Mouse (Mus musculus) ES-Bruce4 (cell line): ENCODE data around the gene Fam222b. TPM values are rescaled to one million over a fixed set of nuclear protein-coding genes. Genes with fewer than 3 reads are reported as not detected.

Source experiments
- H3K27ac ChIP-seq: 2 replicates; pipeline ENCODE4 v1.5.1; 2012; ENCODE audit warnings: low read length, inconsistent platforms; ENCODE audit not compliant: insufficient read depth
- H3K27me3 ChIP-seq: 2 replicates; pipeline ENCODE4 v1.6.1; 2012; ENCODE audit warnings: mild to moderate bottlenecking, low read length, inconsistent platforms; ENCODE audit not compliant: control insufficient read depth, poor library complexity, insufficient read depth, severe bottlenecking
- H3K36me3 ChIP-seq: 2 replicates; pipeline ENCODE4 v1.6.1; 2012; ENCODE audit warnings: inconsistent platforms, mild to moderate bottlenecking, low read length, moderate library complexity; ENCODE audit not compliant: control insufficient read depth, poor library complexity, insufficient read depth, severe bottlenecking
- H3K4me1 ChIP-seq: one replicate; pipeline ENCODE4 v1.8.1; 2011; ENCODE audit warnings: low read length; ENCODE audit not compliant: control insufficient read depth, insufficient read depth
- H3K4me3 ChIP-seq: 2 replicates; pipeline ENCODE4 v1.5.1; 2011; ENCODE audit warnings: low read depth, mild to moderate bottlenecking, low read length
- H3K9ac ChIP-seq: 2 replicates; pipeline ENCODE4 v1.6.1; 2012; ENCODE audit warnings: low read depth, mild to moderate bottlenecking, inconsistent platforms; ENCODE audit not compliant: poor library complexity, severe bottlenecking
- H3K9me3 ChIP-seq: replicated peaks from 2 replicates; pipeline ENCODE4 v1.6.1; 2012; ENCODE audit warnings: mild to moderate bottlenecking, low read length, inconsistent platforms; ENCODE audit not compliant: control insufficient read depth, poor library complexity, insufficient read depth, severe bottlenecking
- CTCF ChIP-seq: IDR thresholded peaks from one replicate; pipeline ENCODE4 v1.8.1; 2011; ENCODE audit warnings: low read depth, low read length
- EP300 ChIP-seq: IDR thresholded peaks from 2 replicates; pipeline ENCODE4 v1.6.1; 2011; ENCODE audit warnings: low read depth, low read length; ENCODE audit not compliant: insufficient read depth
- POLR2A ChIP-seq: IDR thresholded peaks from one replicate; pipeline ENCODE4 v1.8.1; 2011; ENCODE audit warnings: low read length; ENCODE audit not compliant: insufficient read depth
- polyA plus RNA-seq: library from polyadenylated mRNA; stranded (reverse); fragments of >200 nt; gene quantifications from 2 replicates; pipeline ENCODE4 v1.2.4, GENCODE M21; 2011; ENCODE audit warnings: low read depth; ENCODE audit not compliant: missing spikeins, insufficient read depth, insufficient read length

Gene Fam222b
- polyA plus RNA-seq, 1 experiment: 17.5 TPM

GRCm38 (mm10) chr11:78177903-78178858, 83.7 kb downstream of the Fam222b start:
- peak overlapping the region; percentile 90 for H3K27ac ChIP-seq
- H3K9ac ChIP-seq: peak overlapping the region; percentile 89
- H3K36me3 ChIP-seq: peaks cover 39% of the 10 kb centered on the region
- no peaks in the 10 kb centered on the region for H3K9me3 ChIP-seq
- peak; percentile 91 for TF ChIP-seq CTCF
- peak; percentile 60; the same call in 1 of the 2 replicates for TF ChIP-seq EP300
- peak; percentile 42 for TF ChIP-seq POLR2A
- peak overlapping the region; percentile 97 for H3K4me3 ChIP-seq
- no peaks in the 10 kb centered on the region for H3K4me1 ChIP-seq
- no peaks in the 10 kb centered on the region for H3K27me3 ChIP-seq

- Histone ChIP-seq H3K36me3 (peaks cover 39% of the 10 kb centered on the region), H3K27ac (peak overlapping the region; percentile 90), H3K9me3 (no peaks in the 10 kb centered on the region), H3K9ac (peak overlapping the region; percentile 89), H3K4me3 (peak overlapping the region; percentile 82), H3K4me1 (no peaks in the 10 kb centered on the region), H3K27me3 (no peaks in the 10 kb centered on the region)
- TF ChIP-seq EP300 (no peak), POLR2A (no peak), CTCF (no peak)
These were observed 84.5 kb downstream of the Fam222b start for GRCm38 (mm10) chr11:78178859-78179437.

- Histone ChIP-seq H3K9me3 (no peaks in the 10 kb centered on the region), H3K27me3 (no peaks in the 10 kb centered on the region), H3K36me3 (peaks cover 39% of the 10 kb centered on the region), H3K27ac (peak overlapping the region; percentile 90), H3K9ac (peak overlapping the region; percentile 89), H3K4me3 (peak overlapping the region; percentile 82), H3K4me1 (no peaks in the 10 kb centered on the region)
- TF ChIP-seq POLR2A: no peak
These were observed 85.1 kb downstream of the Fam222b start for GRCm38 (mm10) chr11:78179438-78179999.

GRCm38 (mm10) chr11:78180081-78180761, 85.8 kb downstream of the Fam222b start:
- Histone ChIP-seq H3K4me1 (no peaks in the 10 kb centered on the region), H3K27ac (peak overlapping the region; percentile 90), H3K4me3 (peak overlapping the region; percentile 17)

GRCm38 (mm10) chr11:78181830-78182357, 87.4 kb downstream of the Fam222b start:
- peak overlapping the region; percentile 100 for H3K9ac ChIP-seq
- H3K9me3 ChIP-seq: no peaks in the 10 kb centered on the region
- H3K36me3 ChIP-seq: peaks cover 39% of the 10 kb centered on the region
- TF ChIP-seq POLR2A (no peak), CTCF (no peak)
- H3K4me3 ChIP-seq: peak overlapping the region; percentile 93
- H3K4me1 ChIP-seq: no peaks in the 10 kb centered on the region
- H3K27me3 ChIP-seq: no peaks in the 10 kb centered on the region
- H3K27ac ChIP-seq: peak overlapping the region; percentile 95

More at GRCm38 (mm10) chr11:78180081-78180761, 85.8 kb downstream of the Fam222b start:
- no peak for TF ChIP-seq CTCF
- no peak for TF ChIP-seq POLR2A
- no peak for TF ChIP-seq EP300
- Histone ChIP-seq H3K9ac (peak overlapping the region; percentile 89), H3K9me3 (no peaks in the 10 kb centered on the region), H3K36me3 (peaks cover 39% of the 10 kb centered on the region), H3K27me3 (no peaks in the 10 kb centered on the region)
